Mouse (Mus musculus) ES-Bruce4 (cell line): ENCODE results near the gene Cdk2. TPM values are rescaled to one million over a fixed set of nuclear protein-coding genes. Genes with fewer than 3 reads are reported as not detected.

Experiments
- H3K27ac ChIP-seq: 2 replicates; pipeline ENCODE4 v1.5.1; 2012; ENCODE audit warnings: low read length, inconsistent platforms; ENCODE audit not compliant: insufficient read depth
- H3K27me3 ChIP-seq: 2 replicates; pipeline ENCODE4 v1.6.1; 2012; ENCODE audit warnings: mild to moderate bottlenecking, low read length, inconsistent platforms; ENCODE audit not compliant: control insufficient read depth, poor library complexity, insufficient read depth, severe bottlenecking
- H3K36me3 ChIP-seq: 2 replicates; pipeline ENCODE4 v1.6.1; 2012; ENCODE audit warnings: inconsistent platforms, mild to moderate bottlenecking, low read length, moderate library complexity; ENCODE audit not compliant: control insufficient read depth, poor library complexity, insufficient read depth, severe bottlenecking
- H3K4me1 ChIP-seq: one replicate; pipeline ENCODE4 v1.8.1; 2011; ENCODE audit warnings: low read length; ENCODE audit not compliant: control insufficient read depth, insufficient read depth
- H3K4me3 ChIP-seq: 2 replicates; pipeline ENCODE4 v1.5.1; 2011; ENCODE audit warnings: low read depth, mild to moderate bottlenecking, low read length
- H3K9ac ChIP-seq: 2 replicates; pipeline ENCODE4 v1.6.1; 2012; ENCODE audit warnings: low read depth, mild to moderate bottlenecking, inconsistent platforms; ENCODE audit not compliant: poor library complexity, severe bottlenecking
- H3K9me3 ChIP-seq: replicated peaks from 2 replicates; pipeline ENCODE4 v1.6.1; 2012; ENCODE audit warnings: mild to moderate bottlenecking, low read length, inconsistent platforms; ENCODE audit not compliant: control insufficient read depth, poor library complexity, insufficient read depth, severe bottlenecking
- CTCF ChIP-seq: IDR thresholded peaks from one replicate; pipeline ENCODE4 v1.8.1; 2011; ENCODE audit warnings: low read depth, low read length
- EP300 ChIP-seq: IDR thresholded peaks from 2 replicates; pipeline ENCODE4 v1.6.1; 2011; ENCODE audit warnings: low read depth, low read length; ENCODE audit not compliant: insufficient read depth
- POLR2A ChIP-seq: IDR thresholded peaks from one replicate; pipeline ENCODE4 v1.8.1; 2011; ENCODE audit warnings: low read length; ENCODE audit not compliant: insufficient read depth
- polyA plus RNA-seq: library from polyadenylated mRNA; stranded (reverse); fragments of >200 nt; gene quantifications from 2 replicates; pipeline ENCODE4 v1.2.4, GENCODE M21; 2011; ENCODE audit warnings: low read depth; ENCODE audit not compliant: missing spikeins, insufficient read depth, insufficient read length

Cdk2 gene
- polyA plus RNA-seq, 1 experiment: 82.7 TPM

DNA sequence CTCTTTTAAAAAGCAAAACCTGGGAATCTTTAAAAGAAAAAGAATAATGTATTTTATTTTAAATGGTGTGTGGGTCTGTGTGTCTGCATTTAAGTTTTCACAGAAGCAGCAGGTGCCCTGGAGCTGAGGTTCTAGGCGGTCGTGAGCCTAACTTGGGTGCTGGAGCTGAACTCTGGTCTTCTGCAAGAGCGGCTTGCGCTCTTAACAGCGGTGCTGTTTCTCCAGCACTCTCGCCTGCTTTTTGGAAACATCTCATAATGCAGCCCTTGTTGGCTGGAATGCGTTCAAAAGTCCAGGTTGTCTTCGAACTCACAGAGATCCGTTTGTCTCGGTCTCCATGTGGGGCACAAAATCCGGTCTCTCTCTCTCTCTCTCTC is 474 bp upstream of the Cdk2 start:
- peak overlapping the region; percentile 65 for H3K4me3 ChIP-seq
- TF ChIP-seq EP300 (no peak), POLR2A (no peak), CTCF (no peak)
- H3K9me3 ChIP-seq: no peaks in the 10 kb centered on the region
- H3K36me3 ChIP-seq: peaks cover 33% of the 10 kb centered on the region
- no peaks in the 10 kb centered on the region for H3K27me3 ChIP-seq
- H3K27ac ChIP-seq: peak overlapping the region; percentile 27; the same call in 1 of the 2 replicates
- peak overlapping the region; percentile 83 for H3K9ac ChIP-seq
- no peaks in the 10 kb centered on the region for H3K4me1 ChIP-seq

DNA sequence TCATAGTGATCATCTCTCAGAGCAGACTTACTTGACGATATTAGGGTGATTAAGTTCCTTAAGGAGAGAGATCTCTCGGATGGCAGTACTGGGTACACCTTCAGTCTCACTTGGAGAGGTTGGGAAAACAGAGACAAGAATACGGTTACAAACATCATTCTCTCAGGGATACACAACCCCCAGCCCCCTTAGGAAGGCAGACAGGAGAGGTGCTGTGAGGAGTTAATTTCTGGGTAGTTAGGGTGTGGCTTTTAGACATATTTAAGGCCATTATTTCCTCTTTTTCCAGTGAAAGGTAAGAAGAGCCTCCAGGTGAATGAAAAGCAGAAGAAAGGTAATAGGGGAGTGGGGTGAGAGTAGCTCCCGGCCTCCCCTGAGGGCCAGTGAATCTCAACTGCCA is 936 bp downstream of the Cdk2 start, which contains the start of gene Pmel:
Gene Pmel, plus strand, starts transcription at position 301 of the 400 bp plus-strand sequence.
- Histone ChIP-seq H3K27me3 (no peaks in the 10 kb centered on the region), H3K9me3 (no peaks in the 10 kb centered on the region), H3K36me3 (peaks cover 42% of the 10 kb centered on the region), H3K9ac (peak within 1 kb of the TSS; percentile 83), H3K27ac (peak within 1 kb of the TSS; percentile 62; the same call in 1 of the 2 replicates), H3K4me3 (peak within 1 kb of the TSS; percentile 85), H3K4me1 (no peaks in the 10 kb centered on the region)
- TF ChIP-seq EP300: no peak
- no peak for TF ChIP-seq CTCF
- TF ChIP-seq POLR2A: no peak

DNA sequence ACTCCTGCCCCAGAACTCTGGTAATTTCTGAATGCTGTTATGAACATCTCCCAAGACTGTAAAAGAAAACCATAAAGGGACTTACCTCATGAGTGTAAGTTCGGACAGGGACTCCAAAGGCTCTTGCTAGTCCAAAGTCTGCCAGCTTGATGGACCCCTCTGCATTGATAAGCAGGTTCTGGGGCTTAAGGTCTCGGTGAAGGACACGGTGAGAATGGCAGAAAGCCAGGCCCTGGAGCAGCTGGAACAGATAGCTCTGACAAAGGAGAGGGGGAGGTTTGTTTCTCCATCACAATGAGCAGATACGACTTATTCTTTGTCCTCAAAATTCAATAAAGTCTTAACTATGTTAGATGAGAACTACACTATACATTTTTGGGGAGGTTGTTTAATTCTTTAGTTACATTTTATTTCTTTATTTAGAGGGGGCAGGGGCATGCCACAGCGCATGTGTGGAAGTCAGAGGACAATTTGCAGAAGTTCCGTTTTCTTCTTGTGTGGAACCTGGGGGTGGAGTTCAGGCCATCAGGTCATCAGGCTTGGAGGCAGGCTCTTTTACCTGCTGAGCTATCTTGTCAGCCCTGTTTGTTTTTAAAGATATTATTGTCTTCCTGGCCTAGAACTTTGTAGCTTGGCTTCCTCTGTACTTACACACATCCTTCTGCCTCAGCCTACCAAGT is 2.4 kb downstream of the Cdk2 start:
- no peaks in the 10 kb centered on the region for H3K27me3 ChIP-seq
- no peak for TF ChIP-seq EP300
- no peak for TF ChIP-seq CTCF
- no peak for TF ChIP-seq POLR2A
- H3K27ac ChIP-seq: no peak overlapping the region
- no peak overlapping the region for H3K4me3 ChIP-seq
- no peaks in the 10 kb centered on the region for H3K4me1 ChIP-seq
- H3K9ac ChIP-seq: no peak overlapping the region
- peaks cover 51% of the 10 kb centered on the region for H3K36me3 ChIP-seq
- H3K9me3 ChIP-seq: no peaks in the 10 kb centered on the region

DNA sequence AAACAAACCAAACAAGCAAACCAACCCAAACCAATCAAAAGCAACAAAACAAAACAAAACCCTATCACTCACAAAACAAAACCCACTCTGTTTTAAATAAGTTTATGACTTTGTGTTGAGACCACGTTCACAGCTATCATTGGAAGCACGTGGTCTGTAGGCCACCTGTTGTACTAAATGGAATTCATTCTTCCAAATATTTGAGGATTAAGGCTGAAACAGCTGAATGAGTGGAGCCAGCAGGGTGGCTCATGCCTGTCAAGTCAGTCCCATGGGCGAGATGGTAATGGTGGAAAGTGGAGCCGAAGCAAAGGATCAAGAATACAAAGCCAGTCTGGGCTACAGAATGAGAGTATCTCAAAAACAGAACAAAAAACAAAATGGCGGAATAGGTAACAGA is 4.1 kb downstream of the Cdk2 start:
- Histone ChIP-seq H3K27ac (no peak overlapping the region), H3K9me3 (no peaks in the 10 kb centered on the region), H3K9ac (no peak overlapping the region), H3K4me3 (no peak overlapping the region), H3K36me3 (peaks cover 51% of the 10 kb centered on the region), H3K27me3 (no peaks in the 10 kb centered on the region), H3K4me1 (no peaks in the 10 kb centered on the region)
- TF ChIP-seq POLR2A (no peak), CTCF (no peak), EP300 (no peak)

DNA sequence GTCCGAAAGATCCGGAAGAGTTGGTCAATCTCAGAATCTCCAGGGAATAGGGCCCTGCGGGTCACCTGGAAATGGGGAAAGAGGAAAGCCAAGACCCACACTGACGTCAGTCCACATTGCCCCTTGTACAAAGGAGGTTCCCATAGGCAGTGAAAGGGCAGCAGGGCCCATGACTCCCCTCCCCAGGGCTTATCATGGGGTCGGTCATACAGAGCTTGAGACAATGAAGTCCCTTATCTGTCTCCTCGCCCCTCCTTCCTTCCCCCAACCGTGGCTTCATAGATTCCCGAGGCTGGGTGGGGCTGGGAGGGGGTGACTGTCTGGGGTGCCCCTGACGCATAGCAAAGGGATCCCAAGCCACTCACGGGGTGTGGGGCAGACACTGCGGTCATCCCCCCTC is 5.2 kb downstream of the Cdk2 start:
- no peak overlapping the region for H3K4me3 ChIP-seq
- H3K36me3 ChIP-seq: peaks cover 51% of the 10 kb centered on the region
- no peaks in the 10 kb centered on the region for H3K9me3 ChIP-seq
- H3K27me3 ChIP-seq: no peaks in the 10 kb centered on the region
- no peaks in the 10 kb centered on the region for H3K4me1 ChIP-seq
- no peak overlapping the region for H3K9ac ChIP-seq
- H3K27ac ChIP-seq: no peak overlapping the region
- TF ChIP-seq POLR2A (no peak), EP300 (no peak), CTCF (no peak)

DNA sequence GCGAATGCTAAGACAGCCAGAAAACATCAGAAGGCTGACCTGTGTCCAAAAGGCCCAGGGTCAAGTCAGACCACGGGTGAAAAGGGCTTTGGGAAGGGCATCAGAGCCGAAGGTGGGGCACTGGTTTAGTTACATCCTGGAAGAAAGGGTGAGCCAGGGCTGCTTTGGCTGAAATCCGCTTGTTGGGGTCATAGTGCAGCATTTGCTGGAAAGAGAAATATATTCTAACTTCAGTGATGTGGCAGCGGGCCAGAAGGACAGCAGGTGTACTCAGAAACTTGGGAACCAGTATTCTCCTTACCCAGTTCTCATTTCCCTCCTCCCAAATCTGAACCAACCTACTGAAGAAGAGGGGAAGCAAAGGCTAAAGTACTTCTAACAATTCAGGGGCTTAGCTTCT is 5.8 kb downstream of the Cdk2 start:
- Histone ChIP-seq H3K27ac (no peak overlapping the region), H3K27me3 (no peaks in the 10 kb centered on the region), H3K9me3 (no peaks in the 10 kb centered on the region), H3K36me3 (peaks cover 51% of the 10 kb centered on the region), H3K4me3 (no peak overlapping the region), H3K4me1 (no peaks in the 10 kb centered on the region), H3K9ac (no peak overlapping the region)
- TF ChIP-seq CTCF (no peak), POLR2A (no peak), EP300 (no peak)
